Mouse (Mus musculus): ENCODE results near the gene Gramd2. TPM values are rescaled to one million over a fixed set of nuclear protein-coding genes. Genes with fewer than 3 reads are reported as not detected.

Gene Gramd2
- polyA plus RNA-seq, 1 experiment from 2014 or later, result 5.4 TPM

DNA sequence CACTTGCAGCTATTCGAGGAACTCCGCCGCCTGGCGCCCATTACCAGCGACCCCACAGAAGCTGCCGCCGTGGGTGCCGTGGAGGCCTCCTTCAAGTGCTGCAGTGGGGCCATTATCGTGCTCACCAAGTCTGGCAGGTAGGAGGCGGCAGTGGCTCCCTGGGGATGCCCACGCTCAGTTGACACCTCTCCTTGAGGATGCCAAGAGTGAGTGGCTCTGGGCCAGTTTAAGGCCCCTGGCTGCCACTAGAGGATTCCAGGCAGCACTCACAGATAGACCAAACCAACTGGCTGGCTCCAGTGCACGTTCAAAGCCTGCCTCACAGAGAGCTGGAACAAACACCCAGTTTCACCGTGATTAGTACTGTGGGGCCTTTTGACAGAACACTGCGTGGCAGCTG, 4.3 kb upstream of the Gramd2 start:
- no peaks in the 10 kb centered on the region for H3K27me3 ChIP-seq (replicated peaks; ENCODE audit: control insufficient read depth, insufficient read depth, low read length)
- no peak overlapping the region for H3K4me3 ChIP-seq (ENCODE audit: low read depth, low read length)
- 88% methylated on average over 14 of the region's 14 CpGs for WGBS
- no peak for ATAC-seq (ENCODE audit: low read depth)
- no peak for DNase-seq (ENCODE audit: low spot score)
- H3K4me1 ChIP-seq (ENCODE audit: control insufficient read depth, insufficient read depth, low read length), result peaks cover 2% of the 10 kb centered on the region; the same call in 1 of the 2 replicates
- H3K36me3 ChIP-seq (ENCODE audit: control insufficient read depth, insufficient read depth, low read length), result peaks cover 90% of the 10 kb centered on the region
- H3K27ac ChIP-seq (replicated peaks; ENCODE audit: low read depth, low read length), result no peak overlapping the region
- no peaks in the 10 kb centered on the region for H3K9me3 ChIP-seq (ENCODE audit: control insufficient read depth, low read length)
- no peak overlapping the region for H3K4me2 ChIP-seq (ENCODE audit: low read depth, low read length)
- H3K9ac ChIP-seq (ENCODE audit: low read depth, low read length), result no peak overlapping the region

GRCm38 (mm10) chr9:59678313-59678712, 1.6 kb upstream of the Gramd2 start:
- no peak for ATAC-seq (ENCODE audit: low read depth)
- 14% methylated on average over 1 of the region's 1 CpGs for WGBS
- Histone ChIP-seq H3K4me1 (ENCODE audit: control insufficient read depth, insufficient read depth, low read length) (peaks cover 3% of the 10 kb centered on the region; the same call in 1 of the 2 replicates), H3K27me3 (replicated peaks; ENCODE audit: control insufficient read depth, insufficient read depth, low read length) (peaks cover 3% of the 10 kb centered on the region; the same call in 1 of the 2 replicates), H3K4me3 (ENCODE audit: low read depth, low read length) (no peak overlapping the region), H3K9ac (ENCODE audit: low read depth, low read length) (no peak overlapping the region), H3K36me3 (ENCODE audit: control insufficient read depth, insufficient read depth, low read length) (peaks cover 63% of the 10 kb centered on the region), H3K27ac (replicated peaks; ENCODE audit: low read depth, low read length) (no peak overlapping the region), H3K4me2 (ENCODE audit: low read depth, low read length) (no peak overlapping the region), H3K9me3 (ENCODE audit: control insufficient read depth, low read length) (no peaks in the 10 kb centered on the region)
- peak; percentile 56 for DNase-seq (ENCODE audit: low spot score)

DNA sequence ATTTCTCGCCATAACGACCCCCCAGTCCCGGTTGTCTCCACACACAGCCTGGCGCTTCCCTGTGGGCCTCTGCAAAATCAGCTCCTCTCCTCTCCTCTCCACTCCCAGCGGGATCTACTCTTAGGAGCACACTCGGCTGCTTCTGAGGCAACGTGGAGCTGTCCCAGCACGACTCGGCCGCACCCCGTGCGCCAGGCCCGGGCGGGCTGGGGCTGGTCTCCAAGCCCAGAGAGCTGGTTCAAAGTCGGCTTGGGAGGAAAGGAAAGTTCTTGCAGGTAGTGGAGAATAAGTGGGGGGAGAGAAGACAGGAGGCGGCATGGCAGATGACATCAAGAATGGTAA, 561 bp downstream of the Gramd2 start:
- DNase-seq (ENCODE audit: low spot score) (peak; percentile 55), ATAC-seq (ENCODE audit: low read depth) (peak; percentile 31; the same call in 1 of the 2 replicates)
- H3K4me1 ChIP-seq (ENCODE audit: control insufficient read depth, insufficient read depth, low read length), result peaks cover 3% of the 10 kb centered on the region; the same call in 1 of the 2 replicates
- no peaks in the 10 kb centered on the region for H3K9me3 ChIP-seq (ENCODE audit: control insufficient read depth, low read length)
- 8% methylated on average over 16 of the region's 16 CpGs for WGBS
- peak overlapping the region; percentile 53 for H3K4me3 ChIP-seq (ENCODE audit: low read depth, low read length)
- peaks cover 3% of the 10 kb centered on the region; the same call in 1 of the 2 replicates for H3K27me3 ChIP-seq (replicated peaks; ENCODE audit: control insufficient read depth, insufficient read depth, low read length)
- peaks cover 41% of the 10 kb centered on the region for H3K36me3 ChIP-seq (ENCODE audit: control insufficient read depth, insufficient read depth, low read length)
- peak overlapping the region; percentile 40; the same call in 1 of the 2 replicates for H3K27ac ChIP-seq (replicated peaks; ENCODE audit: low read depth, low read length)
- peak overlapping the region; percentile 62 for H3K9ac ChIP-seq (ENCODE audit: low read depth, low read length)
- H3K4me2 ChIP-seq (ENCODE audit: low read depth, low read length), result peak overlapping the region; percentile 87

DNA sequence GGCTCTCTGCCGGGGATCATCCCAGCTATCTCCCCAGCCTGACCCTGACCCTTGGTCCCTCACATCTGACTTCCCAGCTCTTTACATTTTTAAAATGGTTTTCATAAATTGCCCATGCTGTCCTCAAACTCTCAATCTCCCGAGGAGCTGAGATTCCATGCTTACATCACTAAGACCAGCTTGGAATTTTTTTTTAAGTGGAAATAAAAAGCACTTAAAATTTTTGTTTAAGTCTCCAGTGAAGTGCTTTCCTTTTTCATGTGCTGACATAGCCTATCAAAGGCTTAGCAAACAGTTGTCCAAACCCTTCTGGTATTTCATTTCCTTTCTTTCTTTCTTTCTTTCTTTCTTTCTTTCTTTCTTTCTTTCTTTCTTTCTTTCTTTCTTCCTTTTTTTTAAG, 4.1 kb downstream of the Gramd2 start:
- Histone ChIP-seq H3K9ac (ENCODE audit: low read depth, low read length) (no peak overlapping the region), H3K4me2 (ENCODE audit: low read depth, low read length) (no peak overlapping the region), H3K4me1 (ENCODE audit: control insufficient read depth, insufficient read depth, low read length) (peaks cover 3% of the 10 kb centered on the region; the same call in 1 of the 2 replicates), H3K9me3 (ENCODE audit: control insufficient read depth, low read length) (no peaks in the 10 kb centered on the region), H3K27me3 (replicated peaks; ENCODE audit: control insufficient read depth, insufficient read depth, low read length) (peaks cover 3% of the 10 kb centered on the region; the same call in 1 of the 2 replicates), H3K4me3 (ENCODE audit: low read depth, low read length) (no peak overlapping the region), H3K27ac (replicated peaks; ENCODE audit: low read depth, low read length) (no peak overlapping the region), H3K36me3 (ENCODE audit: control insufficient read depth, insufficient read depth, low read length) (peaks cover 7% of the 10 kb centered on the region; the same call in 1 of the 2 replicates)
- no peak for ATAC-seq (ENCODE audit: low read depth)
- 72% methylated on average over 2 of the region's 2 CpGs for WGBS
- DNase-seq (ENCODE audit: low spot score), result no peak

DNA sequence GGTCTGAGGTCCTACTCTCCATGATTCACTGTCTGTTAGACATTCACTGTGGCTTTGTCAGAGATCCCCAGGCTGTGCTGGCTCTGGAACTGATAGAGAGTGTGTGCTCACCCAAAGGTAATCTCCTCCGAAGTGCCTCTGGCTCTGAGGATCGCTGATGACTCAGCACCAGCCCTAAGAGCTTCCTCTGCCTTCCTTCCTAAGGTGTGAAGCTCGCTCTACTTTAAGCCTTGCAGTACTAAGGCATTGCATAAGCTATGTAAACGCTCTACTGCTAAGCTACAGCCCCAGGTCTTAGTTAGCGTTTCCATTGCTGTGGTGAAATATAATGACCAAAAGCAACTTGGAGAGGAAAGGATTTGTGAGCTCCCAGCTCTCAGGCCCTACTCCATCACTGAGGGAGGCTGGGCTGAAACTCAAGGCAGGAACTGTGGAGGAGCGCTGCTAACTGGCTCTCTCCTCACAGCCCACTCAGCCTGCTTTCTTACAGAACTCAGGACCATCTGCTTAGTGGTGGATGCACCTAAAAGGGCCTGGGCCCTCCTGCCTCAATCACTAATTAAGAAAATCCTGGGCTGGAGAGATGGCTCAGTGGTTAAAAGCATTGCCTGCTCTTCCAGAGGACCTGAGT, 7.6 kb downstream of the Gramd2 start:
- no peak overlapping the region for H3K9ac ChIP-seq (ENCODE audit: low read depth, low read length)
- peaks cover 12% of the 10 kb centered on the region for H3K4me1 ChIP-seq (ENCODE audit: control insufficient read depth, insufficient read depth, low read length)
- H3K36me3 ChIP-seq (ENCODE audit: control insufficient read depth, insufficient read depth, low read length), result no peaks in the 10 kb centered on the region
- DNase-seq (ENCODE audit: low spot score) (peak; percentile 17), ATAC-seq (ENCODE audit: low read depth) (no peak)
- H3K4me3 ChIP-seq (ENCODE audit: low read depth, low read length), result no peak overlapping the region
- no peaks in the 10 kb centered on the region for H3K9me3 ChIP-seq (ENCODE audit: control insufficient read depth, low read length)
- H3K27me3 ChIP-seq (replicated peaks; ENCODE audit: control insufficient read depth, insufficient read depth, low read length), result no peaks in the 10 kb centered on the region
- H3K27ac ChIP-seq (replicated peaks; ENCODE audit: low read depth, low read length), result no peak overlapping the region
- 28% methylated on average over 6 of the region's 6 CpGs for WGBS
- no peak overlapping the region for H3K4me2 ChIP-seq (ENCODE audit: low read depth, low read length)

GRCm38 (mm10) chr9:59691635-59692094, 11.7 kb downstream of the Gramd2 start:
- Histone ChIP-seq H3K9ac (ENCODE audit: low read depth, low read length) (peak overlapping the region; percentile 41), H3K4me3 (ENCODE audit: low read depth, low read length) (peak overlapping the region; percentile 31), H3K27me3 (replicated peaks; ENCODE audit: control insufficient read depth, insufficient read depth, low read length) (no peaks in the 10 kb centered on the region), H3K4me1 (ENCODE audit: control insufficient read depth, insufficient read depth, low read length) (peaks cover 24% of the 10 kb centered on the region), H3K36me3 (ENCODE audit: control insufficient read depth, insufficient read depth, low read length) (no peaks in the 10 kb centered on the region), H3K27ac (replicated peaks; ENCODE audit: low read depth, low read length) (peak overlapping the region; percentile 72), H3K9me3 (ENCODE audit: control insufficient read depth, low read length) (no peaks in the 10 kb centered on the region), H3K4me2 (ENCODE audit: low read depth, low read length) (peak overlapping the region; percentile 62)
- peak; percentile 93 for DNase-seq (ENCODE audit: low spot score)
- ATAC-seq (ENCODE audit: low read depth), result peak; percentile 93
- 2% methylated on average over 16 of the region's 23 CpGs for WGBS

GRCm38 (mm10) chr9:59692145-59692544, 12.2 kb downstream of the Gramd2 start:
- Histone ChIP-seq H3K4me3 (ENCODE audit: low read depth, low read length) (peak overlapping the region; percentile 31), H3K9me3 (ENCODE audit: control insufficient read depth, low read length) (no peaks in the 10 kb centered on the region), H3K4me2 (ENCODE audit: low read depth, low read length) (peak overlapping the region; percentile 62), H3K27me3 (replicated peaks; ENCODE audit: control insufficient read depth, insufficient read depth, low read length) (no peaks in the 10 kb centered on the region), H3K27ac (replicated peaks; ENCODE audit: low read depth, low read length) (peak overlapping the region; percentile 72), H3K36me3 (ENCODE audit: control insufficient read depth, insufficient read depth, low read length) (no peaks in the 10 kb centered on the region), H3K9ac (ENCODE audit: low read depth, low read length) (peak overlapping the region; percentile 41), H3K4me1 (ENCODE audit: control insufficient read depth, insufficient read depth, low read length) (peaks cover 24% of the 10 kb centered on the region)
- 26% methylated on average over 9 of the region's 9 CpGs for WGBS
- ATAC-seq (ENCODE audit: low read depth) (peak; percentile 44), DNase-seq (ENCODE audit: low spot score) (peak; percentile 78)

GRCm38 (mm10) chr9:59694571-59695450, 14.9 kb downstream of the Gramd2 start:
- ATAC-seq (ENCODE audit: low read depth), result no peak
- 39% methylated on average over 16 of the region's 16 CpGs for WGBS
- no peaks in the 10 kb centered on the region for H3K36me3 ChIP-seq (ENCODE audit: control insufficient read depth, insufficient read depth, low read length)
- H3K9ac ChIP-seq (ENCODE audit: low read depth, low read length), result no peak overlapping the region
- H3K27me3 ChIP-seq (replicated peaks; ENCODE audit: control insufficient read depth, insufficient read depth, low read length), result no peaks in the 10 kb centered on the region
- no peak overlapping the region for H3K4me2 ChIP-seq (ENCODE audit: low read depth, low read length)
- no peak overlapping the region for H3K4me3 ChIP-seq (ENCODE audit: low read depth, low read length)
- DNase-seq (ENCODE audit: low spot score), result no peak
- H3K4me1 ChIP-seq (ENCODE audit: control insufficient read depth, insufficient read depth, low read length), result peaks cover 24% of the 10 kb centered on the region
- H3K27ac ChIP-seq (replicated peaks; ENCODE audit: low read depth, low read length), result peak overlapping the region; percentile 49; the same call in 1 of the 2 replicates
- no peaks in the 10 kb centered on the region for H3K9me3 ChIP-seq (ENCODE audit: control insufficient read depth, low read length)

Data from embryonic facial prominence, embryonic 14.5 days (tissue).